Mouse (Mus musculus) induced T-regulatory cell, adult 2 months (primary cell): ENCODE results near the gene Best2.

Source experiments
- DNase-seq: peaks from one replicate; pipeline ENCODE4 v3.0.0-alpha.2; 2012; ENCODE audit warnings: low read depth

Best2 gene

GRCm38 (mm10) chr8:84981644-84982498 is 32.5 kb downstream of the Best2 start:
- DNase-seq = peak; percentile 67

DNA sequence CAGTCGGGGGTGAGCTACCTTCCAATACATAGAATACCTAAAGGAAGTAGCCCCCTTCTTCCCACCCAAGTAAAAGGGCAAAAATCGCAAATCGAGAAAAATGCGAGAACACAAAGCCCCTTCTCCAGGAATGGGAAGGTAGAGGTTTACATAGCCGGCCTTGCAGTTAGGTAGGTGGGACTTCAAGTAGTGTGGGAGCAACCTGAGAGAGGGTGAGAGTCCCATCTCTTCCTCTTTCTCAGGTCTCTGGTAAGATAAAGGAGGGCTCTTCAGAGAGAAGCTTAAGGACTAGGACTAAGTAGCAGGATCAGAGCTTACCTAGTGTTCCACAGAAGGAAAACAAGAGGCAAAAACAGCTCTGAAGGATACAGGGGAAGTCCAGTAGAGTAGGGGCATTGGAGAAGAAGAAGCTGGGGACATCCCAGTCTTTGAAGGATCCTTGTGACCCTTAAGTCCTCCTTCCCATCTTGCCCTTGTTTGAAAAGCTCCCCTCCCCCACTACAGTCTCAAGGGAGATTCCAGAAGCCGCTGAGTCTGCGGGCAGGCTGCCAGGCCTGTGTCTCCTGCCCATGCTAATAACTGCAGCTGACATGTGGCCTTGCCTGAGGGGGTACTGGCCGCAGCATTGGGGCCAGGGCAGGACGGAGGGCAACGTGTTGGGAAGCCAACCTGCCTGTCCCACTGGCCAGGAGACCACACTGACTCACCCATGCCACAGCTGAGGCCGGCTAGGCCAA is 33.5 kb downstream of the Best2 start:
- peak; percentile 86 for DNase-seq

DNA sequence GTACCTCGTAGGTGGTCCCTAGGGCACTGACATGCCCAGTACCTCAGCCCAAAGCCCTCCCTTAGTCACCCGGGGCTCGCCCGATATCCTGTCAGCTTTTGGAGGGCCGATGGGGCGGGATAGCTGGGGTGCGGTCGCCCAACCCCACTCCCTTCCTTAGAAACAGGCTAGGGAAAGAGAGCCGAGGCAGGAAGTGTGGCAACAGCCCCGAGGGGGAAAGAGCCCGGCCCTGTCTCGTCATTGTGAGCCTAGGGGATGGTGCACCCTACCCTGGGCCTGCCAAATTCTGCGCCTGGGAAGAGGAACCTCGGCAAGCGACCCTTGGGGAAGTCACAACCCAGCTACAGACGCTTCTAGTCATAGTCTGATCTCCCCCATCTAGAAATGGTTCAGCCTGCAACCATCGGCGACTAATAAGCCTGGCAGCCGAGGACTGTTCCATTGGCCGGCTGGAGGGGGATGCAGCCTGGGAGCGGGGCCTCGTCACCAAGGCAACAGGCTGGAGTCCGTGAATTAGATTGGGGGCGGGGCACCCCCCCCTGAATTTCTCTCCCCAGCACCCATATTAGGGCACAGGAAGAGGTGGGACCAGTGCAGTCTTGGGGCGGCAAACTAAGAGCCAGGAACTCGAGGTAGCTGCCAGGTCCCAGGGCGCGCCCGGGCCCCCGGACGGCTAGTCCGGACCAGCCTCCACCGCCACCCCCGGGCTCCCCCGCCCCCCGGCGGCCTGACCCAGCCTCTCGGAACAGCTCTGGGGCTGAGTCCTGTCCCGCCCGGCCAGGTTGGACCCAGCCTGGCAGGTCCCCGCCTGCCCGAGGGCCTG is 34.5 kb downstream of the Best2 start:
- DNase-seq = peak; percentile 98

DNA sequence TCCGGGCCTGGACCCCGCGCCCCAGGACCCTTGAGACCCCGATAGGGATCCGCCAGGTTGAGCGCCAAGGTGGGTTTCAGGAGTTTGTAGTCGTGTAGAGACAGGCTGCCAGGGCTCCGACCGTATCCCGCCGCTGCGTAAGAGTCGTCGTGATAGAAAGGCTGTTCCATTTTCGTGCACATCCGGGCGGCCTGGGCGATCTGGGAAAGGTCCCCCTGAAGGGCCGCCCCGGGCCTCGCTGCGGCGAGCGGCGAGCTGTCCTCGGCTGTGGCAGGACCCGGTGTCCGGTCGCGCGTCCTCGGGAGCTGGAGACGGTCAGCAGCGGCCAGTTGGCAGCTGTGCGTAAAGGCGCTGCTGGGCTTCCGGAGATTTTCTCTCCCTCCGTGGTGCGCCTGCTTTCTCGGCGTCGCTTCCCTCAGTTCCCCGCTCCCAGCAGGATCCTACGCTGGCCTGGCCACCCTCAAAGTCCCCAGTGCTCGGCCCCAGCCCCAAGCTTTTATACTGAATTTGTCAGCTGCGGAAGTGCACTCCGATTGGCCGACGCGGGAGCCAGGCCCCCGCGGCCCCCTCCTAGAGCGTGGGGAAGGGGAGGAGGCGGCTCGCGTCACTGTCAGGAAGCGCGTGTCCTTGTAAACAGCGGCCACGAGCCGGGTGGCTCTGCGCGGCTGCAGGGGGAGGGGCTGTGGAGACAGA is 35.9 kb downstream of the Best2 start, which contains the start of gene Junb:
Gene Junb (minus strand): TSS at position 471 of the 693 bp plus-strand sequence.
- peak; percentile 98 for DNase-seq

GRCm38 (mm10) chr8:84977435-84978247 is 36.7 kb downstream of the Best2 start:
- DNase-seq = peak; percentile 88

DNA sequence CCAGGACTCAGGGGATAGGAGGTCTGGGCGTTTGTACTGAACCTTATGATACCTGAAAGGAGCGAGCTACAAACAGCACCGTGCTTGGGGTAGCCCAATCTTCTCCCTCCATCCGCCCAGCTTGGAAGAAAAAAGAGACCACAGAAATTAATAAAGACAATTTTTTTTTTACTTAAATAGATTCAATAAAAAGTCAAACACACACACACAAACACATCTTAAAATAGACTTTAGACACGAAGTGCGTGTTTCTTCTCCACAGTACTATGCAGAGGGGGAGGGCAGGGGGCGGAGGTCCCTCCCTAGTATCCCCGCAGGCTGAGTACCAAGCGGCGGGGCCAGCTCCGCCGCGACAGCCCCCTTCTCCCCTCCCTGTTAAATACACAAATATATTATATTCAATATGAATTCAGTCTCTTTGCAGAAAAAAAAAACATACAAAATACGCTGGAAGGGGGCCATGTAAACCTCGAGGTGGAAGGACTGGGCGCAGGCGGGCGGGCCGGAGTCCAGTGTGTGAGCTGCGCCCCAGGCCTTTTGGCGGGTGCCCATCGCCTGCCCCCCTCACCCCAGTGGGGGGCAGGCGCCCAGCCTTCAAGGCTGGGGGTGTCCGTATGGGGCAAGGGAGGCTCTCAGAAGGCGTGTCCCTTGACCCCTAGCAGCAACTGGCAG is 37.4 kb downstream of the Best2 start:
- DNase-seq = no peak

- peak; percentile 98 for DNase-seq
Measured at GRCm38 (mm10) chr8:84976031-84976762, 38.1 kb downstream of the Best2 start.

- peak; percentile 92 for DNase-seq
Measured at GRCm38 (mm10) chr8:84975434-84975833, 38.9 kb downstream of the Best2 start.

GRCm38 (mm10) chr8:84974543-84975142 is 39.7 kb downstream of the Best2 start:
- peak; percentile 87 for DNase-seq

DNA sequence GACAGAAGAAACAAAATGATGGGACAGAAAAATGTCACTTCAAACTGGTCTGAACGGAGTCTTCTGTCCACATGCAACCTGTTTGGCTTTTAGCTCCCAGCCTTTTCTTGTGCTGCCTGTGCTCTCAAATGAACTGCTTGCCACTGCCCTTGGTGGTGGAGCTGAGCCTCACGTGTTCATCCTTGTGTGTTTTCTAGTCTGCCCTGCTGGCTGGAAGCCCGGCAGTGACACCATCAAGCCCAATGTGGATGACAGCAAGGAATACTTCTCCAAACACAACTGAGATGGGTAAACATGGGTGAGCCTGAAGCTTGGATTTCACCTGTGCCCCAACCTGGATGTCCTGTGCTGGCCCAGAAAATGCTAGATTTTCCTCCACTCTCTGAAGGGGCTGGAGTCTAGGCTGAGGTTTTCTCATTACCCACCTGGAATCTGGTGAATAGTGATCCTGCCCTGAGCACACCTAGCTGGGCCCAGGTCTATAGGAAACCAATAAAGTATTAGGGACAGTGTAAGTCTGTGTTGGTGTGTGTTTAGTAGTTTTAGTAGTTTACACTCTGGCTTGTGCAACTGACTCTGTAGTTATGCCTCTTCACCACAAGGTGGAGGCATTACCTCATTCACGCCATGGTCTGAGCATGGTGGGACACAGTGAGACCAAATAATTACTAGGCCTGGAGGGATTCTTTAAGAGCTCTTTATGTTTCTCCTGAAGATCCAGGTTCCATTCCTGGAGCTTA is 40.4 kb downstream of the Best2 start:
- peak; percentile 86 for DNase-seq

DNA sequence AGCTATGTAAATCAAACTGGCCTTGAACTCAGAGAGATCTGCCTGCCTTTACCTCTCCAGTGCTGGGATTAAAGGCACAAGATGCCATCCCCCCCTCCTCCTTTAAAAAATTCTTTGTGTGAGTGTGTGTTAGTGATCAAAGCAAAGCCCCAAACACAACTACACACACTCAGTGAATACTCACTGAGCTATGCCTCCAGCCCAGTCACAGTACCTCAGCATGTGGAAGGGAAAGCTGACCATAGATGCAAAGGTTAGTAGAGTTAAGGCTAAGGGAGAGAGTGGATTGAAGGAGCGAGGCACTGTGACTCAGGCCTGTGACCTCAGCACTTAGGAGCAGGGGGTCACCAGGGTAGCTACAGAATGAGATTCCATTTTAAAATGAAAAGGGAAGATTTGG is 41.3 kb downstream of the Best2 start:
- DNase-seq = no peak

DNA sequence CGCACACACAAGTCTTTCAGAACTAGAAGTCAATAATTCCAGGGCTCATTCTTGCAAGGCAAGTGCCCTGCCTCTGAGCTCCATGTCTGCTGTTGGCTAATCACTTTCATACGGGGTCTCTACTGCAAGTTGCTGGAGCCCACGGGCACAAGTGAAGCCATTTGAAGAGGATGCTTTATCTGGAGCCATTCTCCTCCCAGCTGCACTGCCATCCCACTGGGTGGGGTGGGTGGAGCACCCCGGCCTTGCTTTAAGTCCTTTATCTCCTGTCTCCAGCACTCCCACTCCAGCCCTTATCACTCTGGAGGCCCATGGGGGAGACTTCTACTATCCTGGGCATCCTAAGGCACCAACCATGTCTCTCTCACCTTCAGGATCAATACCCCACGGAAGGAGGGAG is 43.4 kb downstream of the Best2 start:
- no peak for DNase-seq

DNA sequence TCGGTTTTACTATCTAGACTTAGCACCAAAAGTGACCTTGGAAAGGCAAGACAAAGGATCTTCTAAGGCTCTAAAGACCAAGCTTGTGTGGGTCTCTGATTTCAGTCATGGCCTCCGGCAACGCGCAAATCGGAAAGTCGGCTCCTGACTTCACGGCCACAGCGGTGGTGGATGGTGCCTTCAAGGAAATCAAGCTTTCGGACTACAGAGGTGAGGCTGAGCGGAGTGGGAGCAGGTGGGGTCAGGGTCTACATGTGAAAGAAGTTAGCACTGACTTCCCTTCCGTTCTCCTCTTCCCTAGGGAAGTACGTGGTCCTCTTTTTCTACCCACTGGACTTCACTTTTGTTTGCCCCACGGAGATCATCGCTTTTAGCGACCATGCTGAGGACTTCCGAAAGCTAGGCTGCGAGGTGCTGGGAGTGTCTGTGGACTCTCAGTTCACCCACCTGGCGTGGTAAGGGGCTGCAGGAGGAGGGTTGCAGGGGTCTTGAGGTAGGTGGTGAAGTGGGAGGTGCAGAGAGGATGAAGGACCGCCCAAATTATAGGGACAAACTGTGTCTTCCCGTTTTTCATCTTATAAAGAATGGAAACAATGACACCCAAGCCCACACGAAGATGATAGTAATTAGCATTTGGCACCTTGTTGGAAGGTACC is 44.1 kb downstream of the Best2 start:
- no peak for DNase-seq

- peak; percentile 83 for DNase-seq
Measured at GRCm38 (mm10) chr8:84969241-84970134, 44.8 kb downstream of the Best2 start, which contains the start of the genes Gm49661, Prdx2 and Rnaseh2a. TSS of gene Gm49661 (minus strand) at chr8:84969433. TSS of gene Prdx2 (plus strand) at chr8:84969587. TSS of gene Rnaseh2a (minus strand) at chr8:84969767.

- no peak for DNase-seq
Measured at GRCm38 (mm10) chr8:84968650-84969049, 45.7 kb downstream of the Best2 start.

- DNase-seq = no peak
Measured at GRCm38 (mm10) chr8:84967532-84968304, 46.6 kb downstream of the Best2 start.
